Mouse (Mus musculus): ENCODE measurements at regions not wholly inside any gene's neighbourhood (a gene's known extent, or its start where the extent isn't known, plus 50 kb on each side); places are given as distances from the start of the nearest gene placed in this dataset.
"Not testable (repeated sequence)": the region's sequence is repeated elsewhere in the genome, so short reads cannot be mapped to it uniquely, and the experiment has no call there.

DNA sequence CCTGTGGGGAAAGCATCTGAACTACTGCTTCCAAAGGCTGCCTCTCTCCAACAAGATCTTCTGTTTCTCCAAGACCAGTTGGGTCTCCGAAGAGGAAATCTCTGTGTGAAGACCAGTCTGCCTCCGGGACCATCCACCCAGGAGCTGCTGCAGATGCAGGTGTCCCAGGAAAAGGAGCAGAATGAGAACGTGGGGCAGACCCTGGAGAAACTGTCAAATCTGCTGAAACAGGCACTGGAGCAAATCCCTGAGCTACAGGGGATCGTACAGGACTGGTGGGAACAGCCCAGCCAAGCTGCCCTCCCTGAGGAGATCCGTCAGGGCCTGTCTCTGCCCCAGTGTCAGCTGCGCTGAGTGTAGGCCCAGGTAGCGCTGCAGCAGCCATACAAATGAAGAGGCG, 68.9 kb upstream of the Cnih3 start:
- not testable (repeated sequence) for H3K4me1 ChIP-seq (replicated peaks; ENCODE audit: control insufficient read depth, insufficient read depth, low read length); H3K4me2 ChIP-seq (replicated peaks); ATAC-seq (ENCODE audit: low FRiP score); H3K27me3 ChIP-seq (ENCODE audit: control insufficient read depth, insufficient read depth, low read length); H3K27ac ChIP-seq; H3K36me3 ChIP-seq (replicated peaks; ENCODE audit: control insufficient read depth, insufficient read depth); H3K4me3 ChIP-seq (replicated peaks; ENCODE audit: low read length); H3K9ac ChIP-seq; H3K9me3 ChIP-seq (ENCODE audit: control insufficient read depth, low read length); DNase-seq (ENCODE audit: low spot score)
- 85% methylated on average over 8 of the region's 8 CpGs for WGBS

GRCm38 (mm10) chr1:181284301-181285197, 67.9 kb upstream of the Cnih3 start:
- ATAC-seq (ENCODE audit: low FRiP score) (no peak), DNase-seq (ENCODE audit: low spot score) (no peak)
- H3K9me3 ChIP-seq (ENCODE audit: control insufficient read depth, low read length): no peaks in the 10 kb centered on the region
- H3K4me3 ChIP-seq (replicated peaks; ENCODE audit: low read length): no peak overlapping the region
- H3K4me1 ChIP-seq (replicated peaks; ENCODE audit: control insufficient read depth, insufficient read depth, low read length): no peaks in the 10 kb centered on the region
- H3K36me3 ChIP-seq (replicated peaks; ENCODE audit: control insufficient read depth, insufficient read depth): no peaks in the 10 kb centered on the region
- WGBS: 78% methylated on average over 10 of the region's 10 CpGs
- no peak overlapping the region for H3K4me2 ChIP-seq (replicated peaks)
- H3K27me3 ChIP-seq (ENCODE audit: control insufficient read depth, insufficient read depth, low read length): no peaks in the 10 kb centered on the region
- H3K27ac ChIP-seq: no peak overlapping the region
- H3K9ac ChIP-seq: no peak overlapping the region

DNA sequence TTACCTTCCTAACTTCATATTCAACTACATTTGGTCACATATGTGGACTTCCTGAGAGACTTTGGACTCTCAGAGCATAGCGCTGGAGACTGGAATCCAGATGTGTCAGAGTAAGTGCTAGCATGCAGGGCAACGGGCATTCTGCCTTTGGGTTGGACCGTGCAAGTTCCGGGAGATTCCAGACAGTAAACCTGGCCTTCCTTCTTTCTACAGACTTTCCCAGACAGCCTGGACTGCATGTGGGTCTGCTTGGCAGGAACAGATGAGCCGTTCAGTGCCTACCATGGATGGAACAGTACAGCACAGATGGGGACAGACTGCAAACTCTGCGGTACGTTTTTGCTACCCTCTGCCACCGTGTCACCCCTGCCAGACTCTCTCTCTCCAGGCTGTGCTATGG, 66.8 kb upstream of the Cnih3 start:
- ATAC-seq (ENCODE audit: low FRiP score) (no peak), DNase-seq (ENCODE audit: low spot score) (no peak)
- no peak overlapping the region for H3K9ac ChIP-seq
- H3K4me1 ChIP-seq (replicated peaks; ENCODE audit: control insufficient read depth, insufficient read depth, low read length): no peaks in the 10 kb centered on the region
- no peaks in the 10 kb centered on the region for H3K27me3 ChIP-seq (ENCODE audit: control insufficient read depth, insufficient read depth, low read length)
- no peak overlapping the region for H3K4me2 ChIP-seq (replicated peaks)
- H3K9me3 ChIP-seq (ENCODE audit: control insufficient read depth, low read length): no peaks in the 10 kb centered on the region
- 91% methylated on average over 8 of the region's 8 CpGs for WGBS
- no peak overlapping the region for H3K27ac ChIP-seq
- no peaks in the 10 kb centered on the region for H3K36me3 ChIP-seq (replicated peaks; ENCODE audit: control insufficient read depth, insufficient read depth)
- no peak overlapping the region for H3K4me3 ChIP-seq (replicated peaks; ENCODE audit: low read length)

GRCm38 (mm10) chr1:181286146-181286545, 66.3 kb upstream of the Cnih3 start:
- Histone ChIP-seq H3K27ac (no peak overlapping the region), H3K4me3 (replicated peaks; ENCODE audit: low read length) (no peak overlapping the region), H3K36me3 (replicated peaks; ENCODE audit: control insufficient read depth, insufficient read depth) (no peaks in the 10 kb centered on the region), H3K4me1 (replicated peaks; ENCODE audit: control insufficient read depth, insufficient read depth, low read length) (no peaks in the 10 kb centered on the region), H3K9ac (no peak overlapping the region), H3K4me2 (replicated peaks) (no peak overlapping the region), H3K9me3 (ENCODE audit: control insufficient read depth, low read length) (no peaks in the 10 kb centered on the region), H3K27me3 (ENCODE audit: control insufficient read depth, insufficient read depth, low read length) (no peaks in the 10 kb centered on the region)
- no peak for DNase-seq (ENCODE audit: low spot score)
- ATAC-seq (ENCODE audit: low FRiP score): no peak
- 81% methylated on average over 5 of the region's 5 CpGs for WGBS

DNA sequence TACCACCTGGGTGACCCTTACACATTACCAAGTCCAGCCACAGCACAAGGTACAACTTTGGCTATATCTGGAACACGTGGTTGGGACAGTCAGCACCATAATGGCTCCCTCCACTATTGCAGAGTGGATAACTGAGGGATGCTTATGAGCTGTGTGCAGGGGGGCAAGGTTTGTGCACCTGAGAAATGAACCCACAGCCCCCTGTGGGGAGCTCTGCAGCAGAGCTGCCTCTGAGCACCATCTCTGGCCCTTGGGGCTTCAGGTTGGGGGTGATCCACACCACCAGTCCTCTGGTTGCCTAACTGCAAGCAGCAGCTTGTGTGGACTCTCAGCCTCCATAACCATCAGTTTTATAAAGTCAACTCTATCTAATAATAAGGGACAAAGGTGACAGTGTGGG, 65.3 kb upstream of the Cnih3 start:
- H3K36me3 ChIP-seq (replicated peaks; ENCODE audit: control insufficient read depth, insufficient read depth): no peaks in the 10 kb centered on the region
- 79% methylated on average over 1 of the region's 1 CpGs for WGBS

GRCm38 (mm10) chr1:181289385-181290035, 62.9 kb upstream of the Cnih3 start:
- ATAC-seq (ENCODE audit: low FRiP score): no peak
- Histone ChIP-seq H3K4me1 (replicated peaks; ENCODE audit: control insufficient read depth, insufficient read depth, low read length) (no peaks in the 10 kb centered on the region), H3K9ac (no peak overlapping the region), H3K27ac (no peak overlapping the region), H3K4me2 (replicated peaks) (no peak overlapping the region), H3K4me3 (replicated peaks; ENCODE audit: low read length) (no peak overlapping the region), H3K36me3 (replicated peaks; ENCODE audit: control insufficient read depth, insufficient read depth) (no peaks in the 10 kb centered on the region), H3K27me3 (ENCODE audit: control insufficient read depth, insufficient read depth, low read length) (no peaks in the 10 kb centered on the region), H3K9me3 (ENCODE audit: control insufficient read depth, low read length) (no peaks in the 10 kb centered on the region)
- 83% methylated on average over 13 of the region's 13 CpGs for WGBS
- DNase-seq (ENCODE audit: low spot score): no peak

More for the DNA sequence above, 65.3 kb upstream of the Cnih3 start:
- Histone ChIP-seq H3K4me3 (replicated peaks; ENCODE audit: low read length) (no peak overlapping the region), H3K4me2 (replicated peaks) (no peak overlapping the region), H3K4me1 (replicated peaks; ENCODE audit: control insufficient read depth, insufficient read depth, low read length) (no peaks in the 10 kb centered on the region), H3K9ac (no peak overlapping the region), H3K27me3 (ENCODE audit: control insufficient read depth, insufficient read depth, low read length) (no peaks in the 10 kb centered on the region), H3K27ac (no peak overlapping the region), H3K9me3 (ENCODE audit: control insufficient read depth, low read length) (no peaks in the 10 kb centered on the region)
- DNase-seq (ENCODE audit: low spot score): no peak
- ATAC-seq (ENCODE audit: low FRiP score): no peak

DNA sequence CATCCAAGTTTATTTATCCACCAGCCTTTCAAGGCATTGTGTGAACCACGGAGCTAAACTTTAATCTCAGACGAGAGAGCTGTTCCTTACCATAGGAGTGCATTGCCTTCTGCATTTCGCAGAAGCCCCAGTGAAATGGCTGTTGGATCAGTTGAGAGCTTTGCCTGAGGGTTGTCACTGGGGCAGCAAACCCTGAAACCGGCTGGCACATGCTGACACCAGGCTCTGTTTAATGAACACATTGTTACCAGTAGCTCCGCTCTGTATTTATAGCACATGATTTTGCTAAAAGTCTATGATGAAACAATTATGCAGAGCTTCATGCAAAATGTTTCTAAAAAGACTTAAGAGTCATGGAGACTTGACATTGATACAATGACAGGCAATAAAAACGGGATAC, 61.2 kb upstream of the Cnih3 start:
- no peaks in the 10 kb centered on the region for H3K4me1 ChIP-seq (replicated peaks; ENCODE audit: control insufficient read depth, insufficient read depth, low read length)
- H3K27ac ChIP-seq: no peak overlapping the region
- ATAC-seq (ENCODE audit: low FRiP score) (no peak), DNase-seq (ENCODE audit: low spot score) (no peak)
- no peaks in the 10 kb centered on the region for H3K36me3 ChIP-seq (replicated peaks; ENCODE audit: control insufficient read depth, insufficient read depth)
- no peak overlapping the region for H3K9ac ChIP-seq
- no peak overlapping the region for H3K4me2 ChIP-seq (replicated peaks)
- no peak overlapping the region for H3K4me3 ChIP-seq (replicated peaks; ENCODE audit: low read length)
- 64% methylated on average over 6 of the region's 6 CpGs for WGBS
- H3K9me3 ChIP-seq (ENCODE audit: control insufficient read depth, low read length): no peaks in the 10 kb centered on the region
- H3K27me3 ChIP-seq (ENCODE audit: control insufficient read depth, insufficient read depth, low read length): no peaks in the 10 kb centered on the region

DNA sequence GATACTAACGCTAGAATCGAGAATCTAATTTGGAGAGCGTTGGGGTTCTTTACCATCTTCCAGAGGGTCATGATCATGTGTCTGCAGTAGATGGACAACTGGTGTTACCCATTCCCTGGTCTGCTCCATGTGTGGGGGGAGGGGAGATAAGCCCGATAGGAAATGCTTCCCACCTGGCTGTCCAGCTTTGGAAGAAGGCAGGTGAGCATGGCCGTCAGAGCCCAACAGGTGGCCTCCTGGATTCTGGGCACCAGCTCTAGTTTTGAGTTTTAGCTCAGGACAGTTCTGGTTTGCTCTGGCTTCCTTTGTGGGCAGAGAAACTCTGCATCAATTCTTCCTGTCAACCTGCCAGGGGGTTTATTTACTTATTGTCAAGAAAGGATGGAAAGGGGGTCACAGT, 60.5 kb upstream of the Cnih3 start:
- no peaks in the 10 kb centered on the region for H3K27me3 ChIP-seq (ENCODE audit: control insufficient read depth, insufficient read depth, low read length)
- ATAC-seq (ENCODE audit: low FRiP score) (no peak), DNase-seq (ENCODE audit: low spot score) (no peak)
- no peak overlapping the region for H3K9ac ChIP-seq
- no peaks in the 10 kb centered on the region for H3K9me3 ChIP-seq (ENCODE audit: control insufficient read depth, low read length)
- H3K36me3 ChIP-seq (replicated peaks; ENCODE audit: control insufficient read depth, insufficient read depth): no peaks in the 10 kb centered on the region
- H3K4me2 ChIP-seq (replicated peaks): no peak overlapping the region
- 89% methylated on average over 5 of the region's 5 CpGs for WGBS
- no peak overlapping the region for H3K27ac ChIP-seq
- no peak overlapping the region for H3K4me3 ChIP-seq (replicated peaks; ENCODE audit: low read length)
- H3K4me1 ChIP-seq (replicated peaks; ENCODE audit: control insufficient read depth, insufficient read depth, low read length): no peaks in the 10 kb centered on the region

DNA sequence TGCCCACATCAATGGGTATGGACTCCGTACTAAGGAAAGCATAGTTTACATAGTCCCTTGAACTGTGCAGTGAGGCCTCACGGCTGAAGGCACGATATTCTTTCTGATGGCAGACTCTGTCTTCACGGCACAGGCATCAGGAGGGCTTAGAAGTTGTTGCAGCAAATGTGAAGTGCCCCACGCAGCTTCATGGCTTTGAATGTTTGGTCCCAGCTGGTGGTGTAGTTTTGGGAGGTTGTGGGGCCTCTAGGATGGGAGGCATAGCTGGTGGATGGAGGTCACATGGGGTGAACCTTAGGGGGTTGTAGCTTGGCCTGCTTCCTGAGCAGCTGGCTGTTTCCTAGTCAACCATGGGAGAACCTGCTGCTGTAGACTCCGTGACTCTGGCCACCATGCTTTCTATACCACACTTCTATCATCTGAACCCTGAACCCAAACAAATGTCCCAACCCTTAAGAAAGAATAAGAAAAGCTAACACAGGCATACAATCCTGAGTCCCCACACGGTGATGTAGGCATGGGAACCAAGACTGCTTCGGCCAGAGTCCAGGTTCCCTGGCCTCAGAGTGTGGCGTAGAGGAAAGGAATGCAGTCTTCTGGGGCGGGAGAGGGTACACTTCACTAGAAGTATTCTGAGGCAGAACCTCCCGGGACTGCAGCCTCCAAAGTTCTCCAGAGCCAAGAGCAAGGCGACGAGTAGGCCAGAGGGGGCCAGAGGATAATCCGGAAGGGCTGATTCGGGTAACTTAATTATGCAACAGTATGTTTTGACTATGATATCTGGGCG, 59.2 kb upstream of the Cnih3 start:
- Histone ChIP-seq H3K27ac (no peak overlapping the region), H3K9me3 (ENCODE audit: control insufficient read depth, low read length) (no peaks in the 10 kb centered on the region), H3K36me3 (replicated peaks; ENCODE audit: control insufficient read depth, insufficient read depth) (no peaks in the 10 kb centered on the region), H3K27me3 (ENCODE audit: control insufficient read depth, insufficient read depth, low read length) (no peaks in the 10 kb centered on the region), H3K4me2 (replicated peaks) (no peak overlapping the region), H3K4me1 (replicated peaks; ENCODE audit: control insufficient read depth, insufficient read depth, low read length) (no peaks in the 10 kb centered on the region), H3K4me3 (replicated peaks; ENCODE audit: low read length) (no peak overlapping the region), H3K9ac (no peak overlapping the region)
- ATAC-seq (ENCODE audit: low FRiP score) (no peak), DNase-seq (ENCODE audit: low spot score) (no peak)
- 89% methylated on average over 16 of the region's 16 CpGs for WGBS

All from hindbrain, embryonic 14.5 days (tissue).